Mouse (Mus musculus) MEL (cell line): ENCODE results near the gene Synj1. TPM values are rescaled to one million over a fixed set of nuclear protein-coding genes. Genes with fewer than 3 reads are reported as not detected.

Experiments
- DNase-seq: peaks from one replicate; pipeline ENCODE4 v3.0.0; 2011; ENCODE audit warnings: low read depth, low spot score
- H3K27ac ChIP-seq: 2 replicates; pipeline ENCODE4 v1.5.1; 2012; ENCODE audit warnings: low read depth, mild to moderate bottlenecking, control low read depth, low read length, moderate library complexity; ENCODE audit not compliant: control insufficient read depth
- H3K27me3 ChIP-seq, 2 experiments: fragments of 150-350 bp in 1 of 2; sonication (generic) in 1 of 2; 2 replicates each; pipeline ENCODE4 v1.6.1; 2012; ENCODE audit warnings: low read length in 2 of 2, mild to moderate bottlenecking in 2 of 2, improper control_type of control experiment in 1 of 2, moderate library complexity in 1 of 2; ENCODE audit not compliant: insufficient read depth in 2 of 2, control insufficient read depth in 1 of 2
- H3K36me3 ChIP-seq, 2 experiments: 2 replicates each; pipeline ENCODE4 v1.6.1; 2012 to 2014; ENCODE audit warnings: low read length in 2 of 2, improper control_type of control experiment in 1 of 2, inconsistent platforms in 1 of 2, mild to moderate bottlenecking in 1 of 2; ENCODE audit not compliant: insufficient read depth in 2 of 2, control insufficient read depth in 1 of 2
- H3K4me1 ChIP-seq, 2 experiments: fragments of 150-350 bp in 1 of 2; sonication (generic) in 1 of 2; 2 replicates each; pipeline ENCODE4 v1.6.1; 2012; ENCODE audit warnings: low read length in 2 of 2, improper control_type of control experiment in 1 of 2, mild to moderate bottlenecking in 1 of 2; ENCODE audit not compliant: insufficient read depth in 2 of 2, control insufficient read depth in 1 of 2
- H3K4me3 ChIP-seq, 2 experiments: fragments of 150-350 bp in 1 of 2; sonication (generic) in 1 of 2; 2 replicates each; pipeline ENCODE4 v1.5.1; 2012; ENCODE audit warnings: low read depth in 2 of 2, low read length in 2 of 2, mild to moderate bottlenecking in 2 of 2, moderate library complexity in 2 of 2, control low read depth in 1 of 2, improper control_type of control experiment in 1 of 2; ENCODE audit not compliant: control insufficient read depth in 1 of 2, insufficient read depth in 1 of 2
- H3K79me2 ChIP-seq: 2 replicates; pipeline ENCODE4 v1.6.1; 2012; ENCODE audit warnings: mild to moderate bottlenecking, low read length, moderate library complexity; ENCODE audit not compliant: control insufficient read depth, poor library complexity, insufficient read depth
- H3K9ac ChIP-seq: 2 replicates; pipeline ENCODE4 v1.6.1; 2012; ENCODE audit warnings: low read depth, mild to moderate bottlenecking, control low read depth, low read length, moderate library complexity; ENCODE audit not compliant: control insufficient read depth, poor library complexity, severe bottlenecking
- H3K9me3 ChIP-seq: fragments of 150-350 bp; sonication (generic); replicated peaks from 2 replicates; pipeline ENCODE4 v1.6.1; 2012; ENCODE audit warnings: mild to moderate bottlenecking, low read length, improper control_type of control experiment, moderate library complexity; ENCODE audit not compliant: insufficient read depth
- BHLHE40 ChIP-seq: IDR thresholded peaks from 2 replicates; pipeline ENCODE4 v1.6.1; 2012; ENCODE audit warnings: low read depth, mild to moderate bottlenecking, inconsistent platforms, low read length, improper control_type of control experiment, borderline replicate concordance
- CHD2 ChIP-seq: IDR thresholded peaks from 2 replicates; pipeline ENCODE4 v1.6.1; 2011; ENCODE audit warnings: low read length, improper control_type of control experiment
- E2F4 ChIP-seq: IDR thresholded peaks from 2 replicates; pipeline ENCODE4 v1.6.1; 2011; ENCODE audit warnings: low read depth, low read length, improper control_type of control experiment, borderline replicate concordance
- ELF1 ChIP-seq: IDR thresholded peaks from 2 replicates; pipeline ENCODE4 v1.6.1; 2014; ENCODE audit warnings: low read depth, mild to moderate bottlenecking, inconsistent platforms, low read length, improper control_type of control experiment, moderate library complexity
- EP300 ChIP-seq, 2 experiments: IDR thresholded peaks; 2 replicates each; pipeline ENCODE4 v1.6.1; 2011; ENCODE audit warnings: improper control_type of control experiment in 2 of 2, low read length in 2 of 2, low read depth in 1 of 2, mild to moderate bottlenecking in 1 of 2
- ETS1 ChIP-seq: IDR thresholded peaks from 2 replicates; pipeline ENCODE4 v1.6.1; 2012; ENCODE audit warnings: low read depth, mild to moderate bottlenecking, inconsistent platforms, low read length, improper control_type of control experiment, moderate library complexity
- GABPA ChIP-seq: IDR thresholded peaks from 2 replicates; pipeline ENCODE4 v1.6.1; 2012; ENCODE audit warnings: low read depth, mild to moderate bottlenecking, inconsistent platforms, low read length, improper control_type of control experiment, moderate library complexity
- GATA1 ChIP-seq: IDR thresholded peaks from 2 replicates; pipeline ENCODE4 v1.6.1; 2011; ENCODE audit warnings: low read depth, low read length, improper control_type of control experiment
- JUND ChIP-seq: IDR thresholded peaks from 2 replicates; pipeline ENCODE4 v1.6.1; 2011; ENCODE audit warnings: low read depth, mild to moderate bottlenecking, improper control_type of control experiment, low read length
- KAT2A ChIP-seq: conservative IDR thresholded peaks from 2 replicates; pipeline ENCODE4 v1.6.1; 2012; ENCODE audit warnings: low read depth, low read length, improper control_type of control experiment, inconsistent platforms
- MAFK ChIP-seq: IDR thresholded peaks from 2 replicates; pipeline ENCODE4 v1.6.1; 2011; ENCODE audit warnings: low read depth, mild to moderate bottlenecking, low read length, improper control_type of control experiment, borderline replicate concordance
- MAX ChIP-seq: IDR thresholded peaks from 2 replicates; pipeline ENCODE4 v1.6.1; 2011; ENCODE audit warnings: low read length, improper control_type of control experiment
- MAZ ChIP-seq: IDR thresholded peaks from 2 replicates; pipeline ENCODE4 v1.6.1; 2012; ENCODE audit warnings: low read depth, mild to moderate bottlenecking, inconsistent platforms, low read length, improper control_type of control experiment
- MEF2A ChIP-seq: IDR thresholded peaks from 2 replicates; pipeline ENCODE4 v1.6.1; 2014; ENCODE audit warnings: low read depth, mild to moderate bottlenecking, inconsistent platforms, low read length, improper control_type of control experiment; ENCODE audit not compliant: poor library complexity, insufficient replicate concordance, severe bottlenecking; ENCODE audit errors: extremely low read depth
- MXI1 ChIP-seq: IDR thresholded peaks from 2 replicates; pipeline ENCODE4 v1.6.1; 2011; ENCODE audit warnings: mild to moderate bottlenecking, low read depth, low read length, improper control_type of control experiment
- MYB ChIP-seq: IDR thresholded peaks from 2 replicates; pipeline ENCODE4 v1.6.1; 2011; ENCODE audit warnings: mild to moderate bottlenecking, low read depth, low read length, improper control_type of control experiment
- MYC ChIP-seq: IDR thresholded peaks from 2 replicates; pipeline ENCODE4 v1.6.1; 2011; ENCODE audit warnings: low read depth, mild to moderate bottlenecking, low read length, improper control_type of control experiment, moderate library complexity
- NELFE ChIP-seq: IDR thresholded peaks from 2 replicates; pipeline ENCODE4 v1.6.1; 2011; ENCODE audit warnings: low read depth, low read length, improper control_type of control experiment
- POLR2A ChIP-seq, 2 experiments: IDR thresholded peaks; 2 replicates each; pipeline ENCODE4 v1.6.1; 2011 to 2012; ENCODE audit warnings: low read length in 2 of 2, mild to moderate bottlenecking in 2 of 2, control low read depth in 1 of 2, improper control_type of control experiment in 1 of 2, low read depth in 1 of 2, moderate library complexity in 1 of 2; ENCODE audit not compliant: control insufficient read depth in 1 of 2, insufficient read depth in 1 of 2, poor library complexity in 1 of 2
- POLR2AphosphoS2 ChIP-seq: IDR thresholded peaks from 2 replicates; pipeline ENCODE4 v1.6.1; 2011; ENCODE audit warnings: low read length, improper control_type of control experiment
- RAD21 ChIP-seq: IDR thresholded peaks from 2 replicates; pipeline ENCODE4 v1.6.1; 2011; ENCODE audit warnings: mild to moderate bottlenecking, low read depth, low read length, improper control_type of control experiment
- SIN3A ChIP-seq: IDR thresholded peaks from 2 replicates; pipeline ENCODE4 v1.6.1; 2012; ENCODE audit warnings: low read length, improper control_type of control experiment, inconsistent platforms
- SMC3 ChIP-seq: IDR thresholded peaks from 2 replicates; pipeline ENCODE4 v1.6.1; 2011; ENCODE audit warnings: low read depth, low read length, improper control_type of control experiment
- TAL1 ChIP-seq: IDR thresholded peaks from 2 replicates; pipeline ENCODE4 v1.6.1; 2012; ENCODE audit warnings: mild to moderate bottlenecking, inconsistent platforms, low read length, moderate library complexity, mixed read lengths
- TBP ChIP-seq: IDR thresholded peaks from 2 replicates; pipeline ENCODE4 v1.8.0; 2011; ENCODE audit warnings: low read depth, low read length, improper control_type of control experiment
- TCF12 ChIP-seq: IDR thresholded peaks from 2 replicates; pipeline ENCODE4 v1.6.1; 2014; ENCODE audit warnings: low read depth, mild to moderate bottlenecking, inconsistent platforms, low read length, improper control_type of control experiment, moderate library complexity
- UBTF ChIP-seq: IDR thresholded peaks from 2 replicates; pipeline ENCODE4 v1.6.1; 2012; ENCODE audit warnings: low read depth, mild to moderate bottlenecking, inconsistent platforms, low read length, improper control_type of control experiment, moderate library complexity, borderline replicate concordance; ENCODE audit not compliant: insufficient read depth
- USF1 ChIP-seq: IDR thresholded peaks from 2 replicates; pipeline ENCODE4 v1.6.1; 2014; ENCODE audit warnings: low read depth, mild to moderate bottlenecking, inconsistent platforms, low read length, improper control_type of control experiment, moderate library complexity
- ZC3H11A ChIP-seq: IDR thresholded peaks from 2 replicates; pipeline ENCODE4 v1.6.1; 2012; ENCODE audit warnings: low read depth, mild to moderate bottlenecking, inconsistent platforms, low read length, improper control_type of control experiment
- ZNF384 ChIP-seq: IDR thresholded peaks from 2 replicates; pipeline ENCODE4 v1.6.1; 2012; ENCODE audit warnings: low read depth, mild to moderate bottlenecking, inconsistent platforms, low read length, improper control_type of control experiment
- polyA plus RNA-seq, 2 experiments: library from polyadenylated mRNA; stranded (reverse) in 1 of 2; unstranded in 1 of 2; fragments of >175 nt in 1 of 2; fragments of >200 nt in 1 of 2; gene quantifications; 2 replicates each; pipeline versions ENCODE4 v1.2.1 to v1.2.4; 2012; ENCODE audit warnings: low replicate concordance in 2 of 2, low read depth in 1 of 2; ENCODE audit not compliant: insufficient read length in 2 of 2, insufficient read depth in 1 of 2, missing spikeins in 1 of 2
- total RNA-seq: library from RNA; depleted of rRNA; stranded (reverse); fragments of 300-350 nt; gene quantifications from 2 replicates; pipeline ENCODE4 v1.2.3, GENCODE M21; 2012

Synj1 gene
- total and polyA plus RNA-seq, 3 experiments: 5.0 to 34.5 TPM; not detected in 1

- TF ChIP-seq BHLHE40 (no peak), ZNF384 (no peak), JUND (no peak), GABPA (no peak; the same call in 1 of the 2 replicates), POLR2A (IDR thresholded peaks at IDR 0.05; ENCODE audit: control insufficient read depth in 1 of 2, insufficient read depth in 1 of 2, low read depth in 1 of 2, low read length in 2 of 2, poor library complexity in 1 of 2) (peak; percentile 79 to 96), NELFE (peak; percentile 90), EP300 (IDR thresholded peaks at IDR 0.05; ENCODE audit: low read depth in 1 of 2, low read length in 2 of 2) (no peak)
These were observed 33.4 kb upstream of the Synj1 start, which contains the start of gene Paxbp1 (continued) for GRCm38 (mm10) chr16:91044270-91045182.

- Histone ChIP-seq H3K4me1 (peaks cover 2 to 3% of the 10 kb centered on the region in 2 experiments; a peak in 1 of 4 replicates), H3K27me3 (no peaks in the 10 kb centered on the region), H3K79me2 (peaks cover 37% of the 10 kb centered on the region), H3K36me3 (peaks cover 13 to 14% of the 10 kb centered on the region in 2 experiments), H3K9ac (peak overlapping the region; percentile 95), H3K27ac (peak overlapping the region; percentile 81), H3K9me3 (no peaks in the 10 kb centered on the region), H3K4me3 (peak overlapping the region; percentile 85 to 89)
- peak; percentile 73 for DNase-seq
- TF ChIP-seq UBTF: 0 out of 2 replicates have a peak, but pooled peaks have one; percentile 85
- no peak for TF ChIP-seq ELF1
- TF ChIP-seq MAFK: no peak
- TF ChIP-seq RAD21: no peak
- peak; percentile 71; the same call in 1 of the 2 replicates for TF ChIP-seq SIN3A
- TF ChIP-seq MYC: no peak
- TF ChIP-seq TBP: no peak
- TF ChIP-seq TCF12: 0 out of 2 replicates have a peak, but pooled peaks have one; percentile 14
- no peak for TF ChIP-seq SMC3
- no peak for TF ChIP-seq TAL1
- no peak for TF ChIP-seq USF1
- no peak; a peak in 1 of 4 replicates for TF ChIP-seq POLR2A (IDR thresholded peaks at IDR 0.05; ENCODE audit: control insufficient read depth in 1 of 2, insufficient read depth in 1 of 2, low read depth in 1 of 2, low read length in 2 of 2, poor library complexity in 1 of 2)
- no peak for TF ChIP-seq GATA1
- no peak for TF ChIP-seq ETS1
- no peak for TF ChIP-seq NELFE
- no peak for TF ChIP-seq E2F4
- no peak for TF ChIP-seq JUND
- TF ChIP-seq MYB: no peak
- no peak for TF ChIP-seq GABPA
- TF ChIP-seq EP300 (IDR thresholded peaks at IDR 0.05; ENCODE audit: low read depth in 1 of 2, low read length in 2 of 2): no peak
- no peak for TF ChIP-seq BHLHE40
- TF ChIP-seq KAT2A: no peak; the same call in 1 of the 2 replicates
- peak; percentile 33; the same call in 1 of the 2 replicates for TF ChIP-seq MAX
- no peak for TF ChIP-seq POLR2AphosphoS2
- TF ChIP-seq MXI1: peak; percentile 65; the same call in 1 of the 2 replicates
- TF ChIP-seq ZC3H11A: no peak
- TF ChIP-seq MEF2A: no peak
- no peak for TF ChIP-seq CHD2
- TF ChIP-seq ZNF384: no peak
- TF ChIP-seq MAZ: no peak
These were observed 32.5 kb upstream of the Synj1 start for GRCm38 (mm10) chr16:91043461-91044248.
